Mouse (Mus musculus) right cerebral cortex, postnatal 36 days (tissue): Measurements from ENCODE around the gene Ctsf.
"Not testable (repeated sequence)": the region's sequence is repeated elsewhere in the genome, so short reads cannot be mapped to it uniquely, and the experiment has no call there.

Experiments used
- DNase-seq, 2 experiments: peaks; one replicate each; pipeline ENCODE4 v3.0.0; 2022; ENCODE audit warnings: low spot score in 2 of 2, mixed read lengths in 1 of 2

Ctsf gene

GRCm38 (mm10) chr19:4849800-4850199, 5.1 kb upstream of the Ctsf start:
- no peak for DNase-seq

GRCm38 (mm10) chr19:4850281-4850680, 4.6 kb upstream of the Ctsf start:
- DNase-seq = no peak

GRCm38 (mm10) chr19:4855470-4855820, 515 bp downstream of the Ctsf start:
- DNase-seq = no peak

GRCm38 (mm10) chr19:4855951-4856350, 1.0 kb downstream of the Ctsf start:
- no peak for DNase-seq

- no peak for DNase-seq
Measured at GRCm38 (mm10) chr19:4859081-4859480, 4.2 kb downstream of the Ctsf start.

GRCm38 (mm10) chr19:4863048-4863447, 8.1 kb downstream of the Ctsf start:
- no peak for DNase-seq

GRCm38 (mm10) chr19:4865147-4865546, 10.2 kb downstream of the Ctsf start:
- no peak for DNase-seq

- DNase-seq = not testable (repeated sequence)
Measured at GRCm38 (mm10) chr19:4874613-4875012, 19.7 kb downstream of the Ctsf start.

GRCm38 (mm10) chr19:4876241-4876640, 21.3 kb downstream of the Ctsf start:
- no peak for DNase-seq

- no peak for DNase-seq
Measured at GRCm38 (mm10) chr19:4876755-4877154, 21.8 kb downstream of the Ctsf start.

- no peak for DNase-seq
Measured at GRCm38 (mm10) chr19:4877785-4878184, 22.9 kb downstream of the Ctsf start, which contains the start of gene Actn3. Gene Actn3 (minus strand): TSS chr19:4877909.

GRCm38 (mm10) chr19:4878405-4879323, 23.7 kb downstream of the Ctsf start, which contains the start of gene Zdhhc24:
Gene Zdhhc24 (plus strand): TSS chr19:4878668.
- DNase-seq = peak; percentile 90 to 93

GRCm38 (mm10) chr19:4879324-4879703, 24.4 kb downstream of the Ctsf start:
- no peak for DNase-seq

- DNase-seq = no peak
Measured at GRCm38 (mm10) chr19:4883961-4884360, 29.0 kb downstream of the Ctsf start.

- no peak for DNase-seq
Measured at GRCm38 (mm10) chr19:4889791-4890190, 34.9 kb downstream of the Ctsf start.

- DNase-seq = no peak
Measured at GRCm38 (mm10) chr19:4891798-4892197, 36.9 kb downstream of the Ctsf start.

GRCm38 (mm10) chr19:4896780-4897520, 42.0 kb downstream of the Ctsf start:
- no peak for DNase-seq

- DNase-seq = no peak
Measured at GRCm38 (mm10) chr19:4898972-4899371, 44.0 kb downstream of the Ctsf start.

- DNase-seq = no peak
Measured at GRCm38 (mm10) chr19:4899888-4900287, 45.0 kb downstream of the Ctsf start.

- peak; percentile 59 to 63 for DNase-seq
Measured at GRCm38 (mm10) chr19:4905979-4906794, 51.3 kb downstream of the Ctsf start, which contains the start of gene Bbs1. Gene Bbs1 (minus strand): TSS chr19:4906628.

GRCm38 (mm10) chr19:4908107-4908506, 53.2 kb downstream of the Ctsf start:
- DNase-seq = no peak

GRCm38 (mm10) chr19:4909376-4909775, 54.4 kb downstream of the Ctsf start:
- DNase-seq = no peak
